Mouse (Mus musculus) liver, embryonic 14.5 days (tissue): ENCODE measurements around the gene Ppm1g.

ENCODE experiments used
- CTCF ChIP-seq: IDR thresholded peaks from 2 replicates; pipeline ENCODE4 v1.5.1; 2016; ENCODE audit warnings: antibody characterized with exemption, low read depth, control low read depth
- EP300 ChIP-seq: IDR thresholded peaks from 2 replicates; pipeline ENCODE4 v1.6.1; 2016; ENCODE audit warnings: antibody characterized with exemption, low read depth

GRCm38 (mm10) chr5:31250716-31251115 lies 30.2 kb upstream of the Ppm1g start:
- TF ChIP-seq CTCF (no peak), EP300 (no peak)
